Mouse (Mus musculus) neural tube, postnatal 0 days (tissue): Measurements from ENCODE around the gene Lat. TPM values are rescaled to one million over a fixed set of nuclear protein-coding genes. Genes with fewer than 3 reads are reported as not detected.

Experiments used
- microRNA-seq: library from miRNA; unstranded; fragments of <30 nt; microRNA quantifications from one replicate; pipeline ENCODE4, GENCODE M21; 2016
- polyA plus RNA-seq: library from polyadenylated mRNA; unstranded; fragments of >200 nt; fragmentation: Nextera tagmentation; extraction: Ambion mirVana; gene quantifications from 2 replicates; pipeline ENCODE4 v1.2.1, GENCODE M21; 2015

Gene Lat
- 0.55 and 0.78 TPM in 2 replicates for polyA plus RNA-seq

GRCm38 (mm10) chr7:126369393-126369792 lies at the start of gene Lat:
TSS of gene Lat (minus strand) at chr7:126369570.

GRCm38 (mm10) chr7:126414725-126415124 lies 45.4 kb upstream of the Lat start, which contains the start of gene Cd19:
TSS of gene Cd19 (minus strand) at chr7:126414889.

GRCm38 (mm10) chr7:126396298-126397119 lies 27.1 kb upstream of the Lat start, which contains the start of gene Nfatc2ip:
TSS of gene Nfatc2ip (minus strand) at chr7:126396737.

GRCm38 (mm10) chr7:126377278-126378158 lies 8.1 kb upstream of the Lat start, which contains the start of gene Spns1:
TSS of gene Spns1 (minus strand) at chr7:126377450.

Small RNA genes lying within 50 kb of the gene (microRNA-seq; reads per million reads assigned to microRNA genes)
- gene Mir7058, result not detected

Other genes starting within 250 kb of the Lat start
- gene Xpo6, start 169.1 kb downstream of the Lat start, polyA plus RNA-seq, result 46.4 and 48.0 TPM in 2 replicates
- gene Sbk1, start 97.0 kb downstream of the Lat start, polyA plus RNA-seq, result 112 and 127 TPM in 2 replicates
- 80.1 and 80.9 TPM in 2 replicates for gene Spns1, start 7.9 kb upstream of the Lat start, polyA plus RNA-seq
- 1.9 and 3.2 TPM in 2 replicates for gene Nfatc2ip, start 27.2 kb upstream of the Lat start, polyA plus RNA-seq
- gene Cd19, start 45.3 kb upstream of the Lat start, polyA plus RNA-seq, result 0.09 TPM in 1 of 2 replicates, not detected in the other
- gene Rabep2, start 59.2 kb upstream of the Lat start, polyA plus RNA-seq, result 21.2 and 21.6 TPM in 2 replicates
- gene Atp2a1, start 93.5 kb upstream of the Lat start, polyA plus RNA-seq, result 1.7 and 2.0 TPM in 2 replicates
- 48.6 and 52.7 TPM in 2 replicates for gene Sh2b1, start 105.9 kb upstream of the Lat start, polyA plus RNA-seq
- 104 and 121 TPM in 2 replicates for gene Tufm, start 117.8 kb upstream of the Lat start, polyA plus RNA-seq
- gene Atxn2l, start 133.9 kb upstream of the Lat start, polyA plus RNA-seq, result 56.8 and 62.0 TPM in 2 replicates
- 185 and 204 TPM in 2 replicates for gene Eif3c, start 196.8 kb upstream of the Lat start, polyA plus RNA-seq
- gene Apobr, start 215.4 kb upstream of the Lat start, polyA plus RNA-seq, result 0.47 and 0.98 TPM in 2 replicates
- gene Cln3, start 216.2 kb upstream of the Lat start, polyA plus RNA-seq, result 27.0 and 28.3 TPM in 2 replicates
- gene Il27, start 225.4 kb upstream of the Lat start, polyA plus RNA-seq, result not detected in 2 replicates